Mouse (Mus musculus): ENCODE results near the gene Dtnb.
"Not testable (repeated sequence)": the region's sequence is repeated elsewhere in the genome, so short reads cannot be mapped to it uniquely, and the experiment has no call there.

The Dtnb gene

GRCm38 (mm10) chr12:3571787-3572580, at the start of gene Dtnb:
Gene Dtnb (plus strand): TSS chr12:3572381.
- peak; percentile 77 to 82 for DNase-seq

DNA sequence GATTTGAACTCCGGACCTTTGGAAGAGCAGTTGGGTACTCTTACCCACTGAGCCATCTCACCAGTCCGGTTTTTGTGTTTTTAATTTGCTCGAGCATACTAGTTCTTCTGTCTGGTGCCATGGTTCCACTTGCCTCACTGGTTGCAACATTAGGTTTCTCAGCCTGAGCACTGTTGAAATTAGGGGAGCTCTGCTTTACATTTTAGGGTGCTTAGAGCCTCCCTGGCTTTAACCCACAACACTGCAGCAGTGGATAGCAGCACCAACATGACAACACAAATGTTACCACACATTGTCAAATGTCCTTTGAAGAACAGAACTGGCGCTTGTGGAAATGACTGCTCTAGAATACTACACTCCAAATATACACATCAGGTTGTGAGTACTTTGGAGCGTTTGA, 46.6 kb upstream of the Dtnb start:
- no peak for DNase-seq

DNA sequence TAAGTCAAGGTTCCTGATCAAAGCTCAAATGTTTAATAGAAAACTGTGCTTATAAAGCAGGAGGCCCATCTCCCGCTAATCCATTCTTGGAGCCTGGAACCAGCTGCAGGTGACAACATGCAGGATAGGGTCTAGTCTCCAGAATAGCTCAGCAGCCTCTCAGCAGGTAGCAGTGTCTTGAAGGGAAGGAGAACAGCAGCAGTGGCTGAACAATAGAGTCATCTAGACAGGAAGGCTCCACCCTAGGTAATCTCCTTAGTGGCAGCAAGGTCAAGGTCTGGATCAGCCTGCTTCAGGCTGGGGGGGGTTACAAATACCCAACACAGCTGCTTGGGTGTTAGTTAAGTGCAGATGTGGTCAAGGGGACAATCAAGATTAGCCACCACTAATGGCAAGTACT, 36.7 kb upstream of the Dtnb start:
- not testable (repeated sequence) for DNase-seq

DNA sequence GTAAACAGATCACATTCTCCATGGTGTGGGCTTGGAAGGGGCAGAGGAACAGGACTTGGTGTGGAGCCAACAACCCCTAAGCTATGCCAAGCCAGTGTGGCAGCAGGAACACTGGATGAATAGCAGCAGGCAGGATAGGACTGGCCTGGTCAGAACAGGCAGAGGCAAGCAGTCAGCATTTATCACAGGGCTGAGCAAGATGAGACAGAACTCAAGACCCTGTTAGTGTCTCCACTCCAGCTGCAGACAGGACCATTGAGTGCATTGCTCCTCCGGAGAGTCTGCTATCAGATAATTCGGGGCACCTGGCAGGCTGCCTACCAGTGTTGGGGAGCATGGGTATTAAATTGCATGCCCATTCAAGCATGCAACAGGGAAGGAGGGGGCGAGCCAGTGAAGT, 34.6 kb upstream of the Dtnb start:
- DNase-seq: no peak

DNA sequence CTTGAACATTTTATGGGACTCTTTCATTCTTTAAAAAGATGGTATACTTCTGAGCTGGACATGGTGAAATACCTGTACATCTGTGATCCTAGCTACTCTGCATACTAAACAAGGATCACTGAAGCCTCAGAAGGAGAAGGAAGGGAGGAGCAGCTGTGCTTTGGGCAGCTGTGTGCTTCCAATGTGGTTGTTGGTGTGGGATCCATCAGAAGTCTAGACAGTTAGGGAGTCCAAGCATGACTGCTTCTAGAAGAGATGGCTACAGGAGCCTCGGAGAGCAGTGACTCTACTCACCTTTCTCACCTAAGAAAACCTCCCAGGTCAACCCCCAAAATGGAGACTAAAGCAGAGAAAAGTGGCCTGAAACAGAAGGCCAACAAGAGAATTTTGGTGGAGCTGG, 34.1 kb upstream of the Dtnb start:
- DNase-seq: no peak

DNA sequence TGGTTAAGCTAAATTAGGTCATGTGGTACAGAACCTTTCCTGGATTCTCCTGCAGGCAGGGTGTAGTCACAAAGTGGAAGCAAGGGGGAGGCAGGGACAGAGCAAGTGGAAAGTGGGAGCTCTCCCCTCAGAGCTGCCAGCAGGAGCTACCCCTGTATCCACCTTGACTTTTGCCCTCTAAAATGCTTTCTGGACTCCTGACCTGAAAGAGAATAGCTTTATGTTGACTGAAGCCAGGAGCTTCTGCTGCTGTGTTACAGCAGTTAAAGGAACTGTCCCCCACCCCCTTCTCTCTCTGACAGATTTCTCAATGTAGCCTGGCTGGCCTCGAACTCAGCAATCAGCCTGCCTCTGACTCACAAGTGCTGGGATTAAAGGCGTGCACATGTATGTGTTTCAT, 32.6 kb upstream of the Dtnb start:
- no peak for DNase-seq

DNA sequence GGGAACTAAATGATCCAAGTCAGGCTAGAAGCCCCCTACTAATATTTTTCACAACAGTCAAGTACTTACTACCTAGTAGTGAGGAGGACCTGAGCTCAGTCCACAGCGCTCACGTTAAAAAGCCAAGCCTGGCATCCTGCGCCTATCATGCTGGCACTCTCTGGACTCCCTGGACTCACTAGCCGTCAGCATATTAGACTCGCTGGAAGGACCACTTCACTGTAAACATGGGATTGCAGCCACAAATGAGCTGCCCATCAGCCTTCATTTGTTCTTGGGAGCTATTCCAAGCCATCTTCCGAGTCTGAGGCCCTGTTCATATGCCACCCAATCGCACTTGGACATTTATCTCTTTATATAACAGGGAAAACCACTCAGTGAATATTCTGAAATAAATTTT, 31.3 kb upstream of the Dtnb start:
- no peak for DNase-seq

GRCm38 (mm10) chr12:3545451-3545850, 26.7 kb upstream of the Dtnb start:
- no peak for DNase-seq

DNA sequence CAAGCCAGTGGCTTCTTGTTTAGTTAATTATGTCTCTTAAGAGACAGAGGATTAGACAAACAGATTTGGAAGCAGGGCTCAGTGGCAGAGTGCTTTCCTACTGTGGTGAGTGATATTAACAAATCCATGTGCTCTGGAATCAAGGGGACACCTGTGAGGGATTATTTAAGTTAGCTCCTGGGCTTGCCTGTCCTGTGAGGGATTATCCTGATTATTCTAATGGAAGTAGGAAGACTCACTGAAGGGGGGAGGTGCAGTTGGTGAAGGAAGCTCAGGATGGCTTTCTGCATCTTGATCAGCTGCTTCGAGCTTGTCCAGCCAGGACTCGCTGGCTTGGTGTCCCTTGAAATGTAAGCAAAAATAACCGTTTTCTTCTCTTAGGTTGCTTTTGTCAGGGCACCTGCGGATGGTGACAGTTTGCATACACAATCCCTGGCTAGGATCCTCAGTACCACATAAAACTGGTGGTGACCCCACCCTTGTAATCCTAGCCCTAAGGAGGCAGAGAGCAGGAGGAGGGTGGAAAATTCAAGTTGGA, 26.0 kb upstream of the Dtnb start:
- DNase-seq: no peak

DNA sequence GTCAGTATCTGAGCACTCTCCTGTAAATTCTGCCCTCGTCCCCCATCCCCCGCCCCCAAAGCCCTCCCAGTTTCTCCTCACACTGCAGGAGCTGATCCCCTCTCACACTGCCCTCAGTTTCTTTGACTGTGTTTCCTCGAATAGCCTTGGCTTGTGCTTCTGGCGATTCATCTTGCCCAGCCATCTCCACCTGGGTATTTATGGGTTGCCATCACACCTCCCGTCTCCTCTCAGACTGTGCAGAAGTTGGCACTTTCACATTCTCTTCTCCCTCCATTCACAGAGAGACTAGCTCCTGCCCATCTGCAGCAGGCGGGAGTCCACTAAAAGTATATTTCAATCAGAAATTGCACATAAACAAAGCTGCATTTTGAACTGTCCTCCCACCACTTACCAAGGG, 25.4 kb upstream of the Dtnb start:
- no peak for DNase-seq

DNA sequence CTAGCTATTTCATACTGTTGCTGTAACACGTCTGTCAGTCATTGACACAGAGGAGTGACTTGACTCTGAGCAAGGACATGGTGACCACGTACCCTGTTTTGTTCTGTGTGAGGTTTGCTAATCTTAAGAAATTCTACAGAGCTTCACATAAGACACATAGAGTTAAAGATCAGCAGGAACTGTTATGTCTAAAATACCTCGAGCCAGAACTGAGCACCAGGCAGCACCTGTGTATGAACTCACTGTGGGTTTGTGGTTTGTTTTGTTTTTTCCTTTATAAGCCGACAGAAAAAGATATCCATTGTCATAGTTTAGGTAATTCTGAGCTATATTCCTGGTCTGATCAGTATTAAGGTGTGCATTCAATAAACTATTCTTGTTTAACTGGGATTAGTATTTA, 24.7 kb upstream of the Dtnb start:
- no peak for DNase-seq

DNA sequence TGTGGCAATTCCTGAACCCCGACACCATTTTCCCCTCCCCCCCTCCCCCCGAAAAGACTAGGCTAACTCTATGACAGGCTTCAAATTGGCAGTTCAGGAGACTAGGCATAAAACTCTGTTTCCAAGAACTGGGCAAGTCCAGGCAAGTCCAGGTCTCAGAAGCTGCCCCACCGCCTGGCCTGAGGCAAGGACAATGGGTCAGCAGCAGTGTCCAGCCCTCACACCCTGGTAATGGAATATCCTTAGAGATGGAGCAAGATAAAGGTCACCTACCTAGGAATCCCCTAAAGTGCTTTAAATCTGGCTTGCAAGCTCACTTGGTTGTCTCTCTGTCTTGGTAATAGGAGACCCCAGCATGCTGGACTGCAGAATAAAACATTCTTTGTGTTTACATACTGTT, 24.3 kb upstream of the Dtnb start:
- peak in 1 of 2 experiments; percentile 19 for DNase-seq

- peak in 1 of 2 experiments; percentile 25 for DNase-seq
Measured at GRCm38 (mm10) chr12:3548582-3549211, 23.5 kb upstream of the Dtnb start.

- no peak for DNase-seq
Measured at GRCm38 (mm10) chr12:3550280-3550679, 21.9 kb upstream of the Dtnb start.

DNA sequence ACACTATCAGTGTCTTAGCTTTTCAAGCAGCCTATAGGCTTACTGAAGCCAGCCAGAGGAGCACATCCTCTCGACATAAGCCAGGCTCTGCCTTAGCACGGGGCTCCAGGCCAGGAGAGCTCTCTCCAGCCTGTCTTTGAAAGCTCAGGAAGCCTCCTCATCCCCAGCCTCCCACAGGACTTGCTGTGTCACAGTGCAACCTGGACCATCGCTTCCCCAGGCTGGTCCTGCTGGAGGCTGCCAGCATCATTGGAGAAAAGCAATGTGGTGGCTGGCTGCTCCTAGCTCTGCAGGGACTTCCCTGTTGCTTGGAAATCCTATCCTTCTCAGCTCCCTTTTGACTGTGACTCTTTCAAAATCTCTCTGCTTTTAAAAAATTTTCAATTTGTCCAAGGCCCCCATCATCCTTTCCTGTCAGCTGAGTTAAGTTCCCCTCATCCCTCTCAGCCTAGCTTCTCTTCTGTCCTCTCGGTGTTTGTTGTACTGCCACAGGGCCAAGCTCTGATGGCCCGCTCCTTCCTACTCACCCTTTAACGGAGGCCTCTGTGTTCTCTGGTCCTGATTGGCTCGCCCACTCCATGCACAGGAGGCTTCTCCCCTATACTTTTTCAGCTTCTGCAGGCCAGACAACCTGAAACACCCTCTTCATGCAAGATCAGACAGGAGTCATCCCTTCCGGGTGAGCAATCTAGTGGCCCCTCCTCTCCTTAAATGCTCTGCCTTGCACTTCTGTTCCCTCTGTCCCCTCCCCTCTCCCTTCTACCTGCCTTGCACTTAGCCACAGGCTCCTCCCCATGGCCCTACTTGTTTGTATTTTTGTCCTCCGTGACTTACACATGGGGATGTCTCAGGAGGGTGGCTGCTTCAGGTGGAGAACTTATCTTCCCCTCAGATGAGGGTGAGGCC, 14.5 kb upstream of the Dtnb start:
- no peak for DNase-seq

DNA sequence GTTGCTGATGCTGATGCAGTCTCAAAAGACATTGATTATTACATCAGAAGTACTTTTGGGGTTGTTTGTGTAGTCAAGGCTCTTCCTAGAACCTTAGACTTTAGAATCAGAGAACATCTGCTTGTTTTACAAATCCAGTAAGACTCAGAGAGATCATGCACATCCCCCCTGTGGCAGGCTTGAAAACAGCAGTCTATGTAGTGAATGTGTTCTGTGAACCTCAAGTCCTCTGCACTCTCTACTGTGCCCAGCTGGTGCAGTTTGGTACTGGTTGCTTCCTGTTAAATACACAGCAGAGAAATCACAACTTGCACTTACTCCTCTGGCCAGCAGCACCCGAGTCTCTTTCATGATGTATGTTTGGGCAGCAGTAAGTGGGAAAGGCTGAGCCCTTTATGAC, 11.6 kb upstream of the Dtnb start:
- DNase-seq: peak; percentile 79 to 80

GRCm38 (mm10) chr12:3561032-3561431, 11.1 kb upstream of the Dtnb start:
- DNase-seq: no peak

- DNase-seq: no peak
Measured at GRCm38 (mm10) chr12:3562806-3563205, 9.4 kb upstream of the Dtnb start.

- DNase-seq: no peak
Measured at GRCm38 (mm10) chr12:3563659-3564058, 8.5 kb upstream of the Dtnb start.

GRCm38 (mm10) chr12:3568461-3568991, 3.7 kb upstream of the Dtnb start:
- DNase-seq: peak; percentile 24 to 49

GRCm38 (mm10) chr12:3570711-3571400, 1.3 kb upstream of the Dtnb start:
- no peak for DNase-seq

All from thymus, postnatal 36 days (tissue).